Mouse (Mus musculus): ENCODE measurements at regions not wholly inside any gene's neighbourhood (a gene's known extent, or its start where the extent isn't known, plus 50 kb on each side); places are given as distances from the start of the nearest gene placed in this dataset.
"Not testable (repeated sequence)": the region's sequence is repeated elsewhere in the genome, so short reads cannot be mapped to it uniquely, and the experiment has no call there.

GRCm38 (mm10) chr1:186000066-186000465 is 117.0 kb downstream of the Lyplal1 start:
- not testable (repeated sequence) for H3K9me3 ChIP-seq; H3K4me1 ChIP-seq; H3K36me3 ChIP-seq (replicated peaks); DNase-seq (ENCODE audit: extremely low spot score, low spot score); H3K27me3 ChIP-seq (ENCODE audit: poor library complexity, severe bottlenecking); H3K27ac ChIP-seq; H3K4me3 ChIP-seq
- WGBS, result 98% methylated on average over 1 of the region's 1 CpGs

- Histone ChIP-seq H3K27ac (no peak overlapping the region), H3K36me3 (replicated peaks) (no peaks in the 10 kb centered on the region), H3K9me3 (no peaks in the 10 kb centered on the region), H3K27me3 (ENCODE audit: poor library complexity, severe bottlenecking) (no peaks in the 10 kb centered on the region), H3K4me3 (no peak overlapping the region), H3K4me1 (no peaks in the 10 kb centered on the region)
- WGBS, result 85% methylated on average over 1 of the region's 1 CpGs
- no peak for DNase-seq (ENCODE audit: extremely low spot score, low spot score)
These were observed 103.7 kb downstream of the Lyplal1 start for GRCm38 (mm10) chr1:186013413-186013812.

GRCm38 (mm10) chr1:186014166-186014565 is 102.9 kb downstream of the Lyplal1 start:
- WGBS, result 68% methylated on average over 1 of the region's 1 CpGs

GRCm38 (mm10) chr1:186015831-186016561 is 101.1 kb downstream of the Lyplal1 start:
- no peaks in the 10 kb centered on the region for H3K4me1 ChIP-seq
- WGBS, result 86% methylated on average over 8 of the region's 8 CpGs
- H3K9me3 ChIP-seq, result no peaks in the 10 kb centered on the region
- no peak overlapping the region for H3K4me3 ChIP-seq
- no peak overlapping the region for H3K27ac ChIP-seq
- no peaks in the 10 kb centered on the region for H3K36me3 ChIP-seq (replicated peaks)
- H3K27me3 ChIP-seq (ENCODE audit: poor library complexity, severe bottlenecking), result no peaks in the 10 kb centered on the region
- no peak for DNase-seq (ENCODE audit: extremely low spot score, low spot score)

More at GRCm38 (mm10) chr1:186014166-186014565, 102.9 kb downstream of the Lyplal1 start:
- H3K9me3 ChIP-seq, result no peaks in the 10 kb centered on the region
- no peaks in the 10 kb centered on the region for H3K36me3 ChIP-seq (replicated peaks)
- no peaks in the 10 kb centered on the region for H3K27me3 ChIP-seq (ENCODE audit: poor library complexity, severe bottlenecking)
- H3K4me1 ChIP-seq, result no peaks in the 10 kb centered on the region
- no peak for DNase-seq (ENCODE audit: extremely low spot score, low spot score)
- H3K4me3 ChIP-seq, result no peak overlapping the region
- no peak overlapping the region for H3K27ac ChIP-seq

- no peaks in the 10 kb centered on the region for H3K9me3 ChIP-seq
- no peaks in the 10 kb centered on the region for H3K36me3 ChIP-seq (replicated peaks)
- DNase-seq (ENCODE audit: extremely low spot score, low spot score), result no peak
- peak overlapping the region; percentile 54; the same call in 1 of the 2 replicates for H3K27ac ChIP-seq
- no peaks in the 10 kb centered on the region for H3K4me1 ChIP-seq
- WGBS, result 75% methylated on average over 1 of the region's 1 CpGs
- H3K4me3 ChIP-seq, result no peak overlapping the region
- no peaks in the 10 kb centered on the region for H3K27me3 ChIP-seq (ENCODE audit: poor library complexity, severe bottlenecking)
These were observed 99.6 kb downstream of the Lyplal1 start for GRCm38 (mm10) chr1:186017547-186017946.

GRCm38 (mm10) chr1:186019511-186019910 is 97.6 kb downstream of the Lyplal1 start:
- H3K4me3 ChIP-seq, result no peak overlapping the region
- no peak overlapping the region for H3K27ac ChIP-seq
- peaks cover 5% of the 10 kb centered on the region; the same call in 1 of the 2 replicates for H3K9me3 ChIP-seq
- no peaks in the 10 kb centered on the region for H3K36me3 ChIP-seq (replicated peaks)
- WGBS, result 89% methylated on average over 5 of the region's 5 CpGs
- DNase-seq (ENCODE audit: extremely low spot score, low spot score), result no peak
- H3K27me3 ChIP-seq (ENCODE audit: poor library complexity, severe bottlenecking), result no peaks in the 10 kb centered on the region
- no peaks in the 10 kb centered on the region for H3K4me1 ChIP-seq

GRCm38 (mm10) chr1:186031951-186032350 is 85.2 kb downstream of the Lyplal1 start:
- DNase-seq (ENCODE audit: extremely low spot score, low spot score), result no peak
- Histone ChIP-seq H3K4me3 (no peak overlapping the region), H3K27ac (no peak overlapping the region), H3K9me3 (no peaks in the 10 kb centered on the region), H3K4me1 (no peaks in the 10 kb centered on the region), H3K36me3 (replicated peaks) (no peaks in the 10 kb centered on the region), H3K27me3 (ENCODE audit: poor library complexity, severe bottlenecking) (no peaks in the 10 kb centered on the region)
- 87% methylated on average over 10 of the region's 10 CpGs for WGBS

- WGBS, result 77% methylated on average over 2 of the region's 2 CpGs
These were observed 82.7 kb downstream of the Lyplal1 start for GRCm38 (mm10) chr1:186034443-186034842.

More at GRCm38 (mm10) chr1:186034443-186034842, 82.7 kb downstream of the Lyplal1 start:
- H3K27ac ChIP-seq, result no peak overlapping the region
- no peak overlapping the region for H3K4me3 ChIP-seq
- H3K4me1 ChIP-seq, result no peaks in the 10 kb centered on the region
- no peaks in the 10 kb centered on the region for H3K27me3 ChIP-seq (ENCODE audit: poor library complexity, severe bottlenecking)
- H3K9me3 ChIP-seq, result no peaks in the 10 kb centered on the region
- H3K36me3 ChIP-seq (replicated peaks), result no peaks in the 10 kb centered on the region
- no peak for DNase-seq (ENCODE audit: extremely low spot score, low spot score)

Data from forebrain, embryonic 10.5 days (tissue).